Mouse (Mus musculus) urinary bladder, adult 2 months (tissue): Measurements from ENCODE around the gene Slc8a2. TPM values are rescaled to one million over a fixed set of nuclear protein-coding genes. Genes with fewer than 3 reads are reported as not detected.

Experiments used
- polyA plus RNA-seq: library from polyadenylated mRNA; depleted of rRNA; stranded (reverse); fragments of >200 nt; gene quantifications from 2 replicates; pipeline ENCODE4 v1.2.3, GENCODE M21; 2012; rRNA removed

The Slc8a2 gene
- polyA plus RNA-seq, 1 experiment: 3.8 TPM

Other genes with a start within 250 kb of the Slc8a2 start
- gene Crx, start 249.9 kb upstream of the Slc8a2 start, polyA plus RNA-seq: not detected in 2 replicates
- gene Crxos, start 247.2 kb upstream of the Slc8a2 start, polyA plus RNA-seq: not detected in 2 replicates
- 482 and 493 TPM in 2 replicates for gene Selenow, start 207.4 kb upstream of the Slc8a2 start, polyA plus RNA-seq
- 161 and 200 TPM in 2 replicates for gene Nop53, start 183.8 kb upstream of the Slc8a2 start, polyA plus RNA-seq
- 75.8 and 96.6 TPM in 2 replicates for gene Ehd2, start 162.3 kb upstream of the Slc8a2 start, polyA plus RNA-seq
- gene Bicra, start 81.9 kb upstream of the Slc8a2 start, polyA plus RNA-seq: 3.3 and 7.9 TPM in 2 replicates
- 0.06 and 0.07 TPM in 2 replicates for gene Zfp541, start 68.0 kb upstream of the Slc8a2 start, polyA plus RNA-seq
- gene Napa, start 31.4 kb upstream of the Slc8a2 start, polyA plus RNA-seq: 172 and 208 TPM in 2 replicates
- gene Kptn, start 9.9 kb upstream of the Slc8a2 start, polyA plus RNA-seq: 27.2 and 28.0 TPM in 2 replicates
- 38.4 and 47.7 TPM in 2 replicates for gene Meis3, start 45.3 kb downstream of the Slc8a2 start, polyA plus RNA-seq
- 13.8 and 15.2 TPM in 2 replicates for gene Dhx34, start 92.2 kb downstream of the Slc8a2 start, polyA plus RNA-seq
- gene C5ar2, start 114.3 kb downstream of the Slc8a2 start, polyA plus RNA-seq: 1.6 and 1.7 TPM in 2 replicates
- 11.8 and 16.8 TPM in 2 replicates for gene C5ar1, start 129.7 kb downstream of the Slc8a2 start, polyA plus RNA-seq
- 26.5 and 36.7 TPM in 2 replicates for gene Inafm1, start 143.8 kb downstream of the Slc8a2 start, polyA plus RNA-seq
- 61.4 and 104 TPM in 2 replicates for gene Ccdc9, start 157.0 kb downstream of the Slc8a2 start, polyA plus RNA-seq
- 5.0 and 5.2 TPM in 2 replicates for gene Bbc3, start 178.6 kb downstream of the Slc8a2 start, polyA plus RNA-seq